Mouse (Mus musculus): ENCODE results near the gene Fggy.

Gene Fggy

GRCm38 (mm10) chr4:95795283-95795682 lies 238.0 kb downstream of the Fggy start:
- in situ Hi-C loops (cut with MboI; ENCODE audit: low pct_unique_long_range_greater_than_20kb in 1 of 2, low sequenced_read_pairs in 2 of 2, unreplicated experiment in 1 of 2), result no loop called here

GRCm38 (mm10) chr4:95819650-95820049 lies 262.3 kb downstream of the Fggy start:
- in situ Hi-C loops (cut with MboI; ENCODE audit: low pct_unique_long_range_greater_than_20kb in 1 of 2, low sequenced_read_pairs in 2 of 2, unreplicated experiment in 1 of 2), result no loop called here

- in situ Hi-C loops (cut with MboI; ENCODE audit: low pct_unique_long_range_greater_than_20kb in 1 of 2, low sequenced_read_pairs in 2 of 2, unreplicated experiment in 1 of 2), result no loop called here
Measured at GRCm38 (mm10) chr4:95821906-95822579, 264.7 kb downstream of the Fggy start.

- in situ Hi-C loops (cut with MboI; ENCODE audit: low pct_unique_long_range_greater_than_20kb in 1 of 2, low sequenced_read_pairs in 2 of 2, unreplicated experiment in 1 of 2), result no loop called here
Measured at GRCm38 (mm10) chr4:95828164-95828563, 270.9 kb downstream of the Fggy start.

GRCm38 (mm10) chr4:95830320-95830719 lies 273.0 kb downstream of the Fggy start:
- in situ Hi-C loops (cut with MboI; ENCODE audit: low pct_unique_long_range_greater_than_20kb in 1 of 2, low sequenced_read_pairs in 2 of 2, unreplicated experiment in 1 of 2), result no loop called here

- in situ Hi-C loops (cut with MboI; ENCODE audit: low pct_unique_long_range_greater_than_20kb in 1 of 2, low sequenced_read_pairs in 2 of 2, unreplicated experiment in 1 of 2), result no loop called here
Measured at GRCm38 (mm10) chr4:95839860-95840259, 282.6 kb downstream of the Fggy start.

GRCm38 (mm10) chr4:95840389-95841053 lies 283.2 kb downstream of the Fggy start:
- in situ Hi-C loops (cut with MboI; ENCODE audit: low pct_unique_long_range_greater_than_20kb in 1 of 2, low sequenced_read_pairs in 2 of 2, unreplicated experiment in 1 of 2), result no loop called here

GRCm38 (mm10) chr4:95845981-95846617 lies 288.8 kb downstream of the Fggy start:
- in situ Hi-C loops (cut with MboI; ENCODE audit: low pct_unique_long_range_greater_than_20kb in 1 of 2, low sequenced_read_pairs in 2 of 2, unreplicated experiment in 1 of 2), result no loop called here

GRCm38 (mm10) chr4:95847219-95847618 lies 289.9 kb downstream of the Fggy start:
- in situ Hi-C loops (cut with MboI; ENCODE audit: low pct_unique_long_range_greater_than_20kb in 1 of 2, low sequenced_read_pairs in 2 of 2, unreplicated experiment in 1 of 2), result no loop called here

GRCm38 (mm10) chr4:95847664-95848063 lies 290.4 kb downstream of the Fggy start:
- in situ Hi-C loops (cut with MboI; ENCODE audit: low pct_unique_long_range_greater_than_20kb in 1 of 2, low sequenced_read_pairs in 2 of 2, unreplicated experiment in 1 of 2), result no loop called here

GRCm38 (mm10) chr4:95849497-95849896 lies 292.2 kb downstream of the Fggy start:
- in situ Hi-C loops (cut with MboI; ENCODE audit: low pct_unique_long_range_greater_than_20kb in 1 of 2, low sequenced_read_pairs in 2 of 2, unreplicated experiment in 1 of 2), result no loop called here

GRCm38 (mm10) chr4:95850044-95850739 lies 292.9 kb downstream of the Fggy start:
- in situ Hi-C loops (cut with MboI; ENCODE audit: low pct_unique_long_range_greater_than_20kb in 1 of 2, low sequenced_read_pairs in 2 of 2, unreplicated experiment in 1 of 2), result no loop called here

- in situ Hi-C loops (cut with MboI; ENCODE audit: low pct_unique_long_range_greater_than_20kb in 1 of 2, low sequenced_read_pairs in 2 of 2, unreplicated experiment in 1 of 2), result no loop called here
Measured at GRCm38 (mm10) chr4:95852257-95852656, 294.9 kb downstream of the Fggy start.

- in situ Hi-C loops (cut with MboI; ENCODE audit: low pct_unique_long_range_greater_than_20kb in 1 of 2, low sequenced_read_pairs in 2 of 2, unreplicated experiment in 1 of 2), result no loop called here
Measured at GRCm38 (mm10) chr4:95856008-95856407, 298.7 kb downstream of the Fggy start.

- in situ Hi-C loops (cut with MboI; ENCODE audit: low pct_unique_long_range_greater_than_20kb in 1 of 2, low sequenced_read_pairs in 2 of 2, unreplicated experiment in 1 of 2), result no loop called here
Measured at GRCm38 (mm10) chr4:95860601-95861000, 303.3 kb downstream of the Fggy start.

- in situ Hi-C loops (cut with MboI; ENCODE audit: low pct_unique_long_range_greater_than_20kb in 1 of 2, low sequenced_read_pairs in 2 of 2, unreplicated experiment in 1 of 2), result no loop called here
Measured at GRCm38 (mm10) chr4:95861074-95861473, 303.8 kb downstream of the Fggy start.

- in situ Hi-C loops (cut with MboI; ENCODE audit: low pct_unique_long_range_greater_than_20kb in 1 of 2, low sequenced_read_pairs in 2 of 2, unreplicated experiment in 1 of 2), result no loop called here
Measured at GRCm38 (mm10) chr4:95861741-95862155, 304.4 kb downstream of the Fggy start.

- in situ Hi-C loops (cut with MboI; ENCODE audit: low pct_unique_long_range_greater_than_20kb in 1 of 2, low sequenced_read_pairs in 2 of 2, unreplicated experiment in 1 of 2), result no loop called here
Measured at GRCm38 (mm10) chr4:95862276-95862675, 305.0 kb downstream of the Fggy start.

- in situ Hi-C loops (cut with MboI; ENCODE audit: low pct_unique_long_range_greater_than_20kb in 1 of 2, low sequenced_read_pairs in 2 of 2, unreplicated experiment in 1 of 2), result no loop called here
Measured at GRCm38 (mm10) chr4:95862781-95863499, 305.6 kb downstream of the Fggy start.
